Mouse (Mus musculus) kidney, embryonic 15.5 days (tissue): ENCODE data around the gene Hnmt. TPM values are rescaled to one million over a fixed set of nuclear protein-coding genes. Genes with fewer than 3 reads are reported as not detected.
"Not testable (repeated sequence)": the region's sequence is repeated elsewhere in the genome, so short reads cannot be mapped to it uniquely, and the experiment has no call there.

Source experiments
- ATAC-seq: fragments of 200-750 bp; cut with Nextera tagmentation; replicated peaks from 2 replicates; pipeline ENCODE4 v1.8.0; 2017; ENCODE audit warnings: moderate TSS enrichment; ENCODE audit not compliant: low FRiP score
- H3K27ac ChIP-seq: fragments of 300-500 bp; sonication (generic); 2 replicates; pipeline ENCODE4 v1.5.1; 2015; ENCODE audit warnings: mild to moderate bottlenecking, inconsistent platforms
- H3K27me3 ChIP-seq: fragments of 300-500 bp; sonication (generic); 2 replicates; pipeline ENCODE4 v1.6.1; 2015; ENCODE audit warnings: inconsistent platforms
- H3K36me3 ChIP-seq: fragments of 300-500 bp; sonication (generic); 2 replicates; pipeline ENCODE4 v1.6.1; 2015; ENCODE audit warnings: inconsistent platforms
- H3K4me1 ChIP-seq: fragments of 300-500 bp; sonication (generic); 2 replicates; pipeline ENCODE4 v1.6.1; 2015; ENCODE audit warnings: inconsistent platforms
- H3K4me2 ChIP-seq: fragments of 300-500 bp; sonication (generic); 2 replicates; pipeline ENCODE4 v1.6.1; 2015; ENCODE audit warnings: moderate library complexity, mild to moderate bottlenecking, inconsistent platforms
- H3K4me3 ChIP-seq: fragments of 300-500 bp; sonication (generic); replicated peaks from 2 replicates; pipeline ENCODE4 v1.5.1; 2015; ENCODE audit warnings: mild to moderate bottlenecking, inconsistent platforms
- H3K9ac ChIP-seq: fragments of 300-500 bp; sonication (generic); 2 replicates; pipeline ENCODE4 v1.6.1; 2015; ENCODE audit warnings: mild to moderate bottlenecking, inconsistent platforms
- H3K9me3 ChIP-seq: fragments of 300-500 bp; sonication (generic); replicated peaks from 2 replicates; pipeline ENCODE4 v1.6.1; 2016; ENCODE audit warnings: inconsistent platforms
- WGBS: fragments of 180-500 bp; shearing (Covaris S2); methylation state at CpG from one replicate; pipeline ENCODE4 v1.1.7; 2015; ENCODE audit warnings: mixed read lengths; 5-methylcytosine and 5-hydroxymethylcytosine counted together
- polyA plus RNA-seq: library from polyadenylated mRNA; unstranded; fragments of >200 nt; fragmentation: Nextera tagmentation; extraction: Ambion mirVana; gene quantifications from 2 replicates; pipeline ENCODE4 v1.2.1, GENCODE M21; 2015

Gene Hnmt
- polyA plus RNA-seq, 1 experiment from 2014 or later = 2.0 TPM

GRCm38 (mm10) chr2:23999323-23999722, 49.9 kb downstream of the Hnmt start:
- Histone ChIP-seq H3K4me1 (no peaks in the 10 kb centered on the region), H3K36me3 (no peaks in the 10 kb centered on the region), H3K9me3 (no peaks in the 10 kb centered on the region), H3K4me3 (no peak overlapping the region), H3K4me2 (no peak overlapping the region), H3K27me3 (no peaks in the 10 kb centered on the region), H3K27ac (no peak overlapping the region), H3K9ac (no peak overlapping the region)
- ATAC-seq = no peak
- WGBS = 85% methylated on average over 1 of the region's 1 CpGs

GRCm38 (mm10) chr2:23998836-23999235, 50.4 kb downstream of the Hnmt start:
- Histone ChIP-seq H3K4me3 (no peak overlapping the region), H3K4me1 (no peaks in the 10 kb centered on the region), H3K9ac (no peak overlapping the region), H3K9me3 (no peaks in the 10 kb centered on the region), H3K27ac (no peak overlapping the region), H3K27me3 (no peaks in the 10 kb centered on the region), H3K36me3 (no peaks in the 10 kb centered on the region), H3K4me2 (no peak overlapping the region)
- no peak for ATAC-seq
- 88% methylated on average over 4 of the region's 4 CpGs for WGBS

- ATAC-seq = no peak
- H3K4me2 ChIP-seq = no peak overlapping the region
- H3K4me3 ChIP-seq = no peak overlapping the region
- no peaks in the 10 kb centered on the region for H3K4me1 ChIP-seq
- no peaks in the 10 kb centered on the region for H3K27me3 ChIP-seq
- no peaks in the 10 kb centered on the region for H3K36me3 ChIP-seq
- H3K9me3 ChIP-seq = no peaks in the 10 kb centered on the region
- no peak overlapping the region for H3K27ac ChIP-seq
- no peak overlapping the region for H3K9ac ChIP-seq
- WGBS = 76% methylated on average over 2 of the region's 2 CpGs
Observed at GRCm38 (mm10) chr2:23996830-23997229, 52.4 kb downstream of the Hnmt start.

GRCm38 (mm10) chr2:23990034-23990573, 59.1 kb downstream of the Hnmt start:
- not testable (repeated sequence) for H3K4me1 ChIP-seq, H3K36me3 ChIP-seq, H3K4me3 ChIP-seq, ATAC-seq, H3K9ac ChIP-seq, H3K27me3 ChIP-seq, H3K4me2 ChIP-seq, H3K9me3 ChIP-seq, H3K27ac ChIP-seq
- WGBS = 87% methylated on average over 9 of the region's 9 CpGs

- Histone ChIP-seq H3K27ac (no peak overlapping the region), H3K9ac (no peak overlapping the region), H3K9me3 (no peaks in the 10 kb centered on the region)
Observed at GRCm38 (mm10) chr2:23987283-23987682, 61.9 kb downstream of the Hnmt start.

GRCm38 (mm10) chr2:23983343-23983742, 65.9 kb downstream of the Hnmt start:
- H3K9ac ChIP-seq = no peak overlapping the region
- no peaks in the 10 kb centered on the region for H3K4me1 ChIP-seq
- no peaks in the 10 kb centered on the region for H3K36me3 ChIP-seq
- no peak for ATAC-seq
- H3K4me2 ChIP-seq = no peak overlapping the region
- no peak overlapping the region for H3K4me3 ChIP-seq
- H3K27ac ChIP-seq = no peak overlapping the region
- H3K9me3 ChIP-seq = no peaks in the 10 kb centered on the region
- no peaks in the 10 kb centered on the region for H3K27me3 ChIP-seq

More at GRCm38 (mm10) chr2:23987283-23987682, 61.9 kb downstream of the Hnmt start:
- ATAC-seq = no peak
- no peaks in the 10 kb centered on the region for H3K36me3 ChIP-seq
- no peaks in the 10 kb centered on the region for H3K27me3 ChIP-seq
- H3K4me2 ChIP-seq = no peak overlapping the region
- H3K4me3 ChIP-seq = no peak overlapping the region
- no peaks in the 10 kb centered on the region for H3K4me1 ChIP-seq

- 81% methylated on average over 1 of the region's 1 CpGs for WGBS
Observed at GRCm38 (mm10) chr2:23982860-23983259, 66.3 kb downstream of the Hnmt start.

GRCm38 (mm10) chr2:23960659-23961274, 88.4 kb downstream of the Hnmt start:
- H3K36me3 ChIP-seq, H3K27ac ChIP-seq, H3K4me3 ChIP-seq, H3K27me3 ChIP-seq, H3K9me3 ChIP-seq, H3K4me2 ChIP-seq, H3K9ac ChIP-seq, ATAC-seq, H3K4me1 ChIP-seq: not testable (repeated sequence)
- WGBS = 93% methylated on average over 15 of the region's 15 CpGs

More at GRCm38 (mm10) chr2:23982860-23983259, 66.3 kb downstream of the Hnmt start:
- Histone ChIP-seq H3K9ac (no peak overlapping the region), H3K9me3 (no peaks in the 10 kb centered on the region), H3K4me1 (no peaks in the 10 kb centered on the region), H3K36me3 (no peaks in the 10 kb centered on the region), H3K4me2 (no peak overlapping the region), H3K27ac (no peak overlapping the region), H3K27me3 (no peaks in the 10 kb centered on the region), H3K4me3 (no peak overlapping the region)
- ATAC-seq = no peak

Other genes with a start within 250 kb of the Hnmt start
- gene Tbpl2, start 47.2 kb upstream of the Hnmt start, polyA plus RNA-seq = not detected in 2 replicates
- gene Il1f8, start 103.8 kb upstream of the Hnmt start, polyA plus RNA-seq = not detected in 2 replicates
- 0.10 and 0.18 TPM in 2 replicates for gene Il1f9, start 137.1 kb upstream of the Hnmt start, polyA plus RNA-seq
- not detected in 2 replicates for gene Il1f6, start 166.0 kb upstream of the Hnmt start, polyA plus RNA-seq
- 0.12 and 0.23 TPM in 2 replicates for gene Il1f5, start 227.6 kb upstream of the Hnmt start, polyA plus RNA-seq
- gene Il1f10, start 241.8 kb upstream of the Hnmt start, polyA plus RNA-seq = not detected in 2 replicates